Mouse (Mus musculus) E14TG2a.4 (cell line): ENCODE results near the gene Garem2.

Experiments
- CTCF ChIP-seq: conservative IDR thresholded peaks from 2 replicates; pipeline ENCODE4 v1.5.1; 2014; ENCODE audit warnings: low read length
- NANOG ChIP-seq: IDR thresholded peaks from 2 replicates; pipeline ENCODE4 v1.6.1; 2014; ENCODE audit warnings: borderline replicate concordance, low read length, mixed read lengths

- TF ChIP-seq CTCF (no peak), NANOG (no peak)
Measured at GRCm38 (mm10) chr5:30105668-30106300, 823 bp downstream of the Garem2 start, which contains the start of gene 3110082J24Rik.
